ENCODE assay signal across 9 mouse cellular contexts in the genomic region with DNA sequence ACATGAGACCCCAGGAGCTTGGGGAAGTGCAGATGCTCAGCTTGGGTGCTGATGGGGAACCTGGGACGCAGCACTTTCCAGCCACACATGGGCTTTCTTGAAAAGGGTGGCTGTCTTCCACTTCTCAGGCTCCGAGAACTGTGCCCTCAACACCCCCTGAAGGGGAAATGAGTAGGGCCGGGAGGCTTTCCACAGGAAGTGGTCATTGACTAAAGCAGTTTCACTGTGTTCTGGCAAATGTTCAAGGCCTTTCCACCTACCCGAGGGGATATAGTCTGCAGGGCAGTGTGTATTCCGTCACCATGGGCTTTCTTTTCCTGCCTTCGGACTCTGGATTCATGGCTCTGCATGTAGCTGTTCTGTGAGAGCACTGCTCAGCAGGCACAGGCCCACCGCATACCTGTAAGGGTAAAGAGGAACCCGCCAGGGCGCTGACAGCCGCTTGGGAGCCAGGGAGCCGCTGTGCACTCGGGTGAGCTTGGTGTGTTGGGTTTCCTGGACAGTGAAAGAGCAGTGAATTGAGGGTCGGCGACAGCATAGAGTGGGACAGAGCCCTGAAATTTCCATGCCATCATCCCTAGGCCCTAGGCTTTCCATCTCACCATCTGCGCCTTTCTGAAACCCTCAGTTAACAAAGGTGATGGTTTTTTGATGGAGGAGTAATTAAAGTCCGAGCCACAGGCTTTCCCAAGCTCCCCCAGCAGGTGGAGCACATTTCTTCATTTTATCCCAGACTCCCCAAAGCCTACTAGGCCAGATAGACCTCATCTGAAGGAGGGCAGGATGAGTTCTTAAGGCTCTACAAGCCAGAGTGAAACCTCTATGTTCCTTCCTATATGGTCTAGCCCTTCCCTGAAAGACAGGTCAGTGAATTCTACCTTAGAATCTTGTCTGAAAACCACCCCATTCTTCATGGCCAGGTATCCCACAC. TPM values are rescaled to one million over a fixed set of nuclear protein-coding genes. Genes with fewer than 3 reads are reported as not detected.
DNase-seq lines count a peak whose midpoint lies in the region; ATAC-seq and TF ChIP-seq lines count a peak whose summit lies in the region.
"Had no signal": no experiment of that assay in that cellular context is flagged by ENCODE, and none has a peak within 500 bp of the region (broad histone marks: within the 10 kb centered on the region; RNA-seq: fewer than 3 reads in every experiment).

A gene (plus strand): TSS at position 239 of the 931 bp plus-strand sequence.

- peaks cover 5% of the 10 kb centered on the region; the same call in 1 of the 2 replicates for H3K4me1 ChIP-seq in limb, embryonic 11.5 days (ENCODE audit: control insufficient read depth, insufficient read depth, low read length)
- H3K4me1 ChIP-seq in limb, embryonic 10.5 days = peaks cover 23% of the 10 kb centered on the region
- H3K4me1 ChIP-seq in heart, adult 2 months (ENCODE audit: control insufficient read depth, insufficient read depth, low read length) = peaks cover 4% of the 10 kb centered on the region
- H3K4me1 ChIP-seq in lung, embryonic 15.5 days = peaks cover 36% of the 10 kb centered on the region
- H3K4me1 ChIP-seq in spleen, adult 2 months (ENCODE audit: control insufficient read depth, insufficient read depth, insufficient read length) = peaks cover 27% of the 10 kb centered on the region

- intact Hi-C loops in heart, adult 2 months (cut with DNase I) = loop anchor here (1.0 to 2.0 kb wide), 4 partner anchors 26 to 99 kb away; a partner anchor contains a TSS

- TF ChIP-seq CTCF in heart, adult 2 months (IDR thresholded peaks at IDR 0.05) = peak; percentile 81
- TF ChIP-seq CTCF in spleen, adult 2 months (IDR thresholded peaks at IDR 0.05; ENCODE audit: extremely low read depth, insufficient read depth, insufficient read length, insufficient replicate concordance) = 0 out of 2 replicates have a peak, but pooled peaks have one; percentile 6

- H3K4me3 ChIP-seq in limb, embryonic 11.5 days (ENCODE audit: low read depth, low read length) = no peak within 1 kb of the TSS
- H3K4me3 ChIP-seq in limb, embryonic 10.5 days = no peak within 1 kb of the TSS
- peak within 1 kb of the TSS; percentile 53 for H3K4me3 ChIP-seq in heart, adult 2 months
- H3K4me3 ChIP-seq in lung, embryonic 15.5 days = peak within 1 kb of the TSS; percentile 25
- H3K4me3 ChIP-seq in spleen, adult 2 months (ENCODE audit: extremely low read depth, insufficient read depth, insufficient read length) = peak within 1 kb of the TSS; percentile 72
- H3K4me3 ChIP-seq: myocyte had no signal

- peak; percentile 61 for TF ChIP-seq POLR2A in heart, adult 2 months (IDR thresholded peaks at IDR 0.05; ENCODE audit: insufficient read depth, low read depth, low read length)
- peak; percentile 68 for TF ChIP-seq POLR2A in spleen, adult 2 months (IDR thresholded peaks at IDR 0.05; ENCODE audit: low read depth, low read length)

- no peaks in the 10 kb centered on the region for H3K9me3 ChIP-seq in limb, embryonic 11.5 days (ENCODE audit: control insufficient read depth, low read length)
- no peaks in the 10 kb centered on the region for H3K9me3 ChIP-seq in limb, embryonic 10.5 days (replicated peaks)
- no peaks in the 10 kb centered on the region for H3K9me3 ChIP-seq in lung, embryonic 15.5 days

- no peak within 1 kb of the TSS for H3K9ac ChIP-seq in limb, embryonic 11.5 days (ENCODE audit: low read length)
- peak within 1 kb of the TSS; percentile 72 for H3K9ac ChIP-seq in heart, adult 2 months (ENCODE audit: low read depth, low read length)
- H3K9ac ChIP-seq in lung, embryonic 15.5 days = peak within 1 kb of the TSS; percentile 21; the same call in 1 of the 2 replicates

- ATAC-seq in limb, embryonic 11.5 days (ENCODE audit: insufficient number of reproducible peaks, low FRiP score, low TSS enrichment, low read depth) = no peak
- peak; percentile 52 for ATAC-seq in lung, embryonic 15.5 days (ENCODE audit: borderline replicate concordance, extremely low read depth, low FRiP score, low TSS enrichment)

- no peak for TF ChIP-seq EP300 in heart, adult 2 months (IDR thresholded peaks at IDR 0.05; ENCODE audit: insufficient read depth, low read depth, low read length)

- H3K27me3 ChIP-seq in limb, embryonic 11.5 days (ENCODE audit: control insufficient read depth, insufficient read depth, low read length) = peaks cover 20% of the 10 kb centered on the region
- H3K27me3 ChIP-seq in limb, embryonic 10.5 days (ENCODE audit: low read depth, poor library complexity, severe bottlenecking) = peaks cover 41% of the 10 kb centered on the region
- no peaks in the 10 kb centered on the region; the same call in 1 of the 2 replicates for H3K27me3 ChIP-seq in heart, adult 2 months (ENCODE audit: control insufficient read depth, insufficient read depth, low read length)
- peaks cover 25% of the 10 kb centered on the region for H3K27me3 ChIP-seq in lung, embryonic 15.5 days
- H3K27me3 ChIP-seq in spleen, adult 2 months (ENCODE audit: control insufficient read depth, insufficient read depth, low read length) = no peaks in the 10 kb centered on the region

- WGBS in limb, embryonic 11.5 days = 51% methylated on average over 16 of the region's 16 CpGs
- WGBS in limb, embryonic 10.5 days = 56% methylated on average over 16 of the region's 16 CpGs
- 21% methylated on average over 16 of the region's 16 CpGs for WGBS in heart, adult 2 months
- WGBS in lung, embryonic 15.5 days = 38% methylated on average over 16 of the region's 16 CpGs
- 4% methylated on average over 16 of the region's 16 CpGs for WGBS in spleen, adult 2 months

- no peak within 1 kb of the TSS for H3K27ac ChIP-seq in limb, embryonic 11.5 days (replicated peaks; ENCODE audit: low read depth, low read length)
- H3K27ac ChIP-seq in limb, embryonic 10.5 days = no peak within 1 kb of the TSS; the same call in 1 of the 2 replicates
- peak within 1 kb of the TSS; percentile 86 for H3K27ac ChIP-seq in heart, adult 2 months
- H3K27ac ChIP-seq in lung, embryonic 15.5 days = peak within 1 kb of the TSS; percentile 80
- H3K27ac ChIP-seq in spleen, adult 2 months (ENCODE audit: insufficient read depth, low read length) = peak within 1 kb of the TSS; percentile 98

- peaks cover 2% of the 10 kb centered on the region; the same call in 1 of the 2 replicates for H3K79me2 ChIP-seq in heart, adult 2 months (replicated peaks; ENCODE audit: control insufficient read depth, insufficient read depth, low read length)

- H3K36me3 ChIP-seq in limb, embryonic 11.5 days (ENCODE audit: control insufficient read depth, insufficient read depth, low read length) = no peaks in the 10 kb centered on the region
- no peaks in the 10 kb centered on the region for H3K36me3 ChIP-seq in limb, embryonic 10.5 days
- peaks cover 4% of the 10 kb centered on the region; the same call in 1 of the 2 replicates for H3K36me3 ChIP-seq in heart, adult 2 months (ENCODE audit: control insufficient read depth, insufficient read depth, low read length)
- H3K36me3 ChIP-seq in lung, embryonic 15.5 days = no peaks in the 10 kb centered on the region
- peaks cover 20% of the 10 kb centered on the region for H3K36me3 ChIP-seq in spleen, adult 2 months (ENCODE audit: control insufficient read depth, insufficient read depth, low read length)

- H3K4me2 ChIP-seq in limb, embryonic 11.5 days (ENCODE audit: low read depth, severe bottlenecking) = no peak within 1 kb of the TSS
- peak within 1 kb of the TSS; percentile 42 for H3K4me2 ChIP-seq in lung, embryonic 15.5 days

- peak; percentile 41 for DNase-seq in limb, embryonic 11.5 days (ENCODE audit: low spot score)
- DNase-seq in limb, embryonic 10.5 days (ENCODE audit: low spot score) = no peak
- DNase-seq in adrenal gland, postnatal 4 days (ENCODE audit: low spot score in 2 of 2) = peak in 1 of 2 experiments; percentile 24
- peak; percentile 69 to 79 for DNase-seq in heart, adult 2 months
- DNase-seq in kidney, adult 18-20 months = peak; percentile 65
- DNase-seq in spleen, adult 2 months (ENCODE audit: low read depth in 1 of 2, low spot score in 2 of 2) = peak; percentile 74 to 83
- DNase-seq in ovary, postnatal 14 days (ENCODE audit: low spot score) = no peak

RNA-seq across cellular contexts. Expression of the gene that starts here (rescaled TPM):
- polyA plus RNA-seq in limb, embryonic 11.5 days (2014; fragmentation: Nextera tagmentation; extraction: Ambion mirVana) = 1.4 and 1.7 TPM in 2 replicates
- 1.3 and 1.4 TPM in 2 replicates for polyA plus RNA-seq in limb, embryonic 10.5 days (2016; fragmentation: Nextera tagmentation; extraction: Ambion mirVana)
- 10 to 100 TPM; 19.9 to 24.1 TPM for total RNA-seq in adrenal gland, postnatal 4 days (2021)
- total RNA-seq in heart, adult 2 months (2021) = 1 to 10 TPM; 4.6 to 5.1 TPM
- polyA plus RNA-seq in heart, adult 2 months (2012; rRNA removed) = 6.2 and 6.6 TPM in 2 replicates
- 23.7 and 25.2 TPM in 2 replicates for polyA plus RNA-seq in lung, embryonic 15.5 days (2015; fragmentation: Nextera tagmentation; extraction: Ambion mirVana)
- polyA plus RNA-seq in spleen, adult 2 months (2012; rRNA removed) = 74.0 and 90.0 TPM in 2 replicates
- polyA plus RNA-seq: myocyte had no signal

Comparison
In these comparisons a context has a peak if more than half of its experiments do, and no peak if none do; other contexts are left out.
1. DNase-seq: peak in limb, embryonic 11.5 days (single experiment), heart, adult 2 months (2 of 2), kidney, adult 18-20 months (single experiment) and spleen, adult 2 months (2 of 2); none in limb, embryonic 10.5 days (single experiment) and ovary, postnatal 14 days (single experiment).
2. H3K27ac ChIP-seq: peak in heart, adult 2 months (single experiment), lung, embryonic 15.5 days (single experiment) and spleen, adult 2 months (single experiment); none in limb, embryonic 11.5 days (single experiment) and limb, embryonic 10.5 days (single experiment).
3. H3K4me3 ChIP-seq: peak in heart, adult 2 months (single experiment), lung, embryonic 15.5 days (single experiment) and spleen, adult 2 months (single experiment); none in limb, embryonic 11.5 days (single experiment) and limb, embryonic 10.5 days (single experiment).